Mouse (Mus musculus) spleen, adult 2 months (tissue): ENCODE data around the gene Metrn. TPM values are rescaled to one million over a fixed set of nuclear protein-coding genes. Genes with fewer than 3 reads are reported as not detected.
"Not testable (repeated sequence)": the region's sequence is repeated elsewhere in the genome, so short reads cannot be mapped to it uniquely, and the experiment has no call there.

Experiments used
- DNase-seq, 2 experiments: peaks; one replicate each; pipeline versions ENCODE4 v3.0.0 to v3.0.0-alpha.2; 2012 to 2021; ENCODE audit warnings: low spot score in 2 of 2, low read depth in 1 of 2
- H3K27ac ChIP-seq: fragments of 200-500 bp; 2 replicates; pipeline ENCODE4 v1.5.1; 2012; ENCODE audit warnings: low read length, inconsistent platforms; ENCODE audit not compliant: insufficient read depth
- H3K27me3 ChIP-seq: fragments of 200-500 bp; 2 replicates; pipeline ENCODE4 v1.6.1; 2012; ENCODE audit warnings: mild to moderate bottlenecking, moderate library complexity, low read length, inconsistent platforms; ENCODE audit not compliant: control insufficient read depth, insufficient read depth
- H3K36me3 ChIP-seq: fragments of 200-500 bp; 2 replicates; pipeline ENCODE4 v1.6.1; 2012; ENCODE audit warnings: mild to moderate bottlenecking, low read length, inconsistent platforms; ENCODE audit not compliant: control insufficient read depth, insufficient read depth
- H3K4me1 ChIP-seq: fragments of 200-500 bp; 2 replicates; pipeline ENCODE4 v1.6.1; 2011; ENCODE audit warnings: inconsistent platforms; ENCODE audit not compliant: control insufficient read depth, insufficient read depth, insufficient read length
- H3K4me3 ChIP-seq: fragments of 200-500 bp; 2 replicates; pipeline ENCODE4 v1.5.1; 2011; ENCODE audit warnings: mild to moderate bottlenecking, inconsistent platforms; ENCODE audit not compliant: insufficient read depth, insufficient read length; ENCODE audit errors: extremely low read depth
- CTCF ChIP-seq: fragments of 200-500 bp; IDR thresholded peaks from 2 replicates; pipeline ENCODE4 v1.5.1; 2011; ENCODE audit warnings: mild to moderate bottlenecking, inconsistent platforms; ENCODE audit not compliant: insufficient read depth, insufficient read length, insufficient replicate concordance; ENCODE audit errors: extremely low read depth
- POLR2A ChIP-seq: fragments of 200-500 bp; IDR thresholded peaks from 2 replicates; pipeline ENCODE4 v1.6.1; 2011; ENCODE audit warnings: low read depth, low read length, inconsistent platforms
- WGBS: fragments of 180-500 bp; shearing (Covaris S2); methylation state at CpG from one replicate; pipeline ENCODE4 v1.1.7; 2018; 5-methylcytosine and 5-hydroxymethylcytosine counted together
- polyA plus RNA-seq: library from polyadenylated mRNA; depleted of rRNA; stranded (reverse); fragments of >200 nt; gene quantifications from 2 replicates; pipeline ENCODE4 v1.2.3, GENCODE M21; 2012

The Metrn gene
- polyA plus RNA-seq, 1 experiment = 37.6 TPM

GRCm38 (mm10) chr17:25813471-25813870 lies 16.5 kb upstream of the Metrn start:
- DNase-seq = peak; percentile 37 to 72
- under 1% methylated on average over 20 of the region's 20 CpGs for WGBS
- Histone ChIP-seq H3K36me3 (no peaks in the 10 kb centered on the region), H3K4me3 (no peak overlapping the region), H3K4me1 (peaks cover 9% of the 10 kb centered on the region), H3K27ac (no peak overlapping the region), H3K27me3 (peaks cover 18% of the 10 kb centered on the region)
- no peak for TF ChIP-seq POLR2A
- TF ChIP-seq CTCF = peak; percentile 53; the same call in 1 of the 2 replicates

- DNase-seq = no peak
- TF ChIP-seq POLR2A (no peak), CTCF (no peak)
- H3K4me3 ChIP-seq = no peak overlapping the region
- WGBS = 72% methylated on average over 4 of the region's 4 CpGs
- no peaks in the 10 kb centered on the region for H3K36me3 ChIP-seq
- peaks cover 9% of the 10 kb centered on the region for H3K4me1 ChIP-seq
- H3K27me3 ChIP-seq = peaks cover 19% of the 10 kb centered on the region
- no peak overlapping the region for H3K27ac ChIP-seq
These were observed 14.0 kb upstream of the Metrn start for GRCm38 (mm10) chr17:25810890-25811289.

- Histone ChIP-seq H3K4me1 (peaks cover 9% of the 10 kb centered on the region), H3K27me3 (peaks cover 19% of the 10 kb centered on the region), H3K4me3 (peak overlapping the region; percentile 33; the same call in 1 of the 2 replicates), H3K36me3 (no peaks in the 10 kb centered on the region), H3K27ac (no peak overlapping the region)
- TF ChIP-seq POLR2A (no peak), CTCF (no peak)
- 15% methylated on average over 25 of the region's 25 CpGs for WGBS
- no peak for DNase-seq
These were observed 12.8 kb upstream of the Metrn start for GRCm38 (mm10) chr17:25809606-25810340.

- Histone ChIP-seq H3K27me3 (peaks cover 19% of the 10 kb centered on the region), H3K36me3 (no peaks in the 10 kb centered on the region), H3K27ac (no peak within 1 kb of the TSS), H3K4me3 (peak within 1 kb of the TSS; percentile 33), H3K4me1 (peaks cover 9% of the 10 kb centered on the region)
- TF ChIP-seq POLR2A (no peak), CTCF (no peak)
- 2% methylated on average over 76 of the region's 100 CpGs for WGBS
- DNase-seq = no peak
These were observed 12.1 kb upstream of the Metrn start, which contains the start of gene Fbxl16 for GRCm38 (mm10) chr17:25808789-25809605. TSS of gene Fbxl16 (plus strand) at chr17:25809085.

GRCm38 (mm10) chr17:25808028-25808427 lies 11.1 kb upstream of the Metrn start:
- Histone ChIP-seq H3K27me3 (peaks cover 19% of the 10 kb centered on the region), H3K4me1 (peaks cover 9% of the 10 kb centered on the region), H3K27ac (no peak overlapping the region), H3K4me3 (no peak overlapping the region), H3K36me3 (no peaks in the 10 kb centered on the region)
- WGBS = 55% methylated on average over 5 of the region's 5 CpGs
- TF ChIP-seq CTCF = no peak
- TF ChIP-seq POLR2A = no peak
- no peak for DNase-seq

GRCm38 (mm10) chr17:25807452-25807851 lies 10.5 kb upstream of the Metrn start:
- H3K27me3 ChIP-seq = peaks cover 19% of the 10 kb centered on the region
- not testable (repeated sequence) for H3K4me1 ChIP-seq, H3K27ac ChIP-seq, DNase-seq, H3K36me3 ChIP-seq, H3K4me3 ChIP-seq
- 44% methylated on average over 2 of the region's 2 CpGs for WGBS

GRCm38 (mm10) chr17:25806507-25806906 lies 9.6 kb upstream of the Metrn start:
- 78% methylated on average over 4 of the region's 4 CpGs for WGBS
- Histone ChIP-seq H3K4me1 (peaks cover 9% of the 10 kb centered on the region), H3K36me3 (no peaks in the 10 kb centered on the region), H3K27me3 (peaks cover 19% of the 10 kb centered on the region), H3K27ac (no peak overlapping the region), H3K4me3 (no peak overlapping the region)
- TF ChIP-seq CTCF (no peak), POLR2A (no peak)
- DNase-seq = no peak
